Mouse (Mus musculus): ENCODE measurements around the gene Bpifb6. TPM values are rescaled to one million over a fixed set of nuclear protein-coding genes. Genes with fewer than 3 reads are reported as not detected.

Bpifb6 gene
- total RNA-seq, 2 experiments from 2014 or later = 0.60 to 6.6 TPM

Other genes starting within 250 kb of the Bpifb6 start
- not detected for gene Dnmt3c, start 203.7 kb upstream of the Bpifb6 start, total RNA-seq (2021)
- 100 to 1,000 TPM in 1 of 2 experiments, 10 to 100 TPM in 1; 100.0 to 116 TPM for gene Mapre1, start 159.1 kb upstream of the Bpifb6 start, total RNA-seq (2021)
- gene Efcab8, start 120.5 kb upstream of the Bpifb6 start, total RNA-seq (2021) = under 1 TPM; 0.13 to 0.26 TPM
- under 1 TPM in 1 of 2 experiments, not detected in 1; 0.23 TPM for gene Sun5, start 29.3 kb upstream of the Bpifb6 start, total RNA-seq (2021)
- under 1 TPM in 1 of 2 experiments, not detected in 1; 0.16 TPM for gene Bpifb2, start 25.3 kb upstream of the Bpifb6 start, total RNA-seq (2021)
- not detected for gene Bpifb3, start 17.8 kb downstream of the Bpifb6 start, total RNA-seq (2021)
- gene Bpifb4, start 37.8 kb downstream of the Bpifb6 start, total RNA-seq (2021) = not detected
- gene Bpifa6, start 74.6 kb downstream of the Bpifb6 start, total RNA-seq (2021) = not detected
- gene Bpifa2, start 107.9 kb downstream of the Bpifb6 start, total RNA-seq (2021) = under 1 TPM; 0.33 to 0.49 TPM
- gene Bpifa3, start 229.9 kb downstream of the Bpifb6 start, total RNA-seq (2021) = not detected
- gene Bpifa1, start 242.5 kb downstream of the Bpifb6 start, total RNA-seq (2021) = not detected